Mouse (Mus musculus) forebrain, embryonic 15.5 days (tissue): ENCODE results near the gene Itgae. TPM values are rescaled to one million over a fixed set of nuclear protein-coding genes. Genes with fewer than 3 reads are reported as not detected.

Source experiments
- ATAC-seq: fragments of 200-750 bp; cut with Nextera tagmentation; replicated peaks from 2 replicates; pipeline ENCODE4 v1.8.0; 2017; ENCODE audit warnings: mild to moderate bottlenecking, moderate TSS enrichment, moderate library complexity
- H3K27ac ChIP-seq: fragments of 300-500 bp; sonication (generic); replicated peaks from 2 replicates; pipeline ENCODE4 v1.5.1; 2015; ENCODE audit warnings: mild to moderate bottlenecking, inconsistent platforms
- H3K27me3 ChIP-seq: fragments of 300-500 bp; sonication (generic); 2 replicates; pipeline ENCODE4 v1.6.1; 2015; ENCODE audit warnings: inconsistent platforms
- H3K36me3 ChIP-seq: fragments of 300-500 bp; sonication (generic); 2 replicates; pipeline ENCODE4 v1.6.1; 2015; ENCODE audit warnings: mild to moderate bottlenecking, inconsistent platforms
- H3K4me1 ChIP-seq: fragments of 300-500 bp; sonication (generic); 2 replicates; pipeline ENCODE4 v1.6.1; 2015; ENCODE audit warnings: inconsistent platforms
- H3K4me2 ChIP-seq: fragments of 300-500 bp; sonication (generic); replicated peaks from 2 replicates; pipeline ENCODE4 v1.6.1; 2015; ENCODE audit warnings: mild to moderate bottlenecking, inconsistent platforms
- H3K4me3 ChIP-seq: fragments of 300-500 bp; sonication (generic); 2 replicates; pipeline ENCODE4 v1.5.1; 2015; ENCODE audit warnings: mild to moderate bottlenecking, inconsistent platforms
- H3K9ac ChIP-seq: fragments of 300-500 bp; sonication (generic); replicated peaks from 2 replicates; pipeline ENCODE4 v1.6.1; 2015; ENCODE audit warnings: mild to moderate bottlenecking, inconsistent platforms
- H3K9me3 ChIP-seq: fragments of 300-500 bp; sonication (generic); 2 replicates; pipeline ENCODE4 v1.6.1; 2016; ENCODE audit warnings: inconsistent platforms
- WGBS: fragments of 180-500 bp; shearing (Covaris S2); methylation state at CpG from one replicate; pipeline ENCODE4 v1.1.7; 2015; ENCODE audit warnings: mixed read lengths; 5-methylcytosine and 5-hydroxymethylcytosine counted together
- polyA plus RNA-seq: library from polyadenylated mRNA; unstranded; fragments of >200 nt; fragmentation: Nextera tagmentation; extraction: Ambion mirVana; gene quantifications from 2 replicates; pipeline ENCODE4 v1.2.1, GENCODE M21; 2015

Itgae gene
- polyA plus RNA-seq, 1 experiment from 2014 or later = 0.18 TPM

DNA sequence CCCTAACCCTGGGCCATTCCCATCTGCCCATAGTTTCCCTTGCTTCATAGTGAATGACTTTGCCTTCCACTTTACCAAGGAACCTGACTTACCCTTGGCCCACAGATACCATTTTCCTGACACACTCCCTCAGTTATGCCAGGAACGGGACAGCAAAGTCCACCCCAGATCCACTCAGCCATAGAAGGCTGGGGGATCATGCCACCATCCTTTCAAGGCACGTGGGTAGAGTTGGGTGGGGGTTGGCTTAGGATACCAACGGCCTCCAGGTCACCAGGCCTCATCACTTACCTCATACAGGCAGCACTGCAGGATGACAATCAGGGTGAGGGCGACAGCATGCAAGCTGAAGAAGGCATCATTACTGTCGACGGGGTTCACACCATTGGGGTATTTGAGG lies 96.8 kb downstream of the Itgae start:
- no peaks in the 10 kb centered on the region for H3K9me3 ChIP-seq
- H3K27me3 ChIP-seq = no peaks in the 10 kb centered on the region
- WGBS = 85% methylated on average over 6 of the region's 6 CpGs
- H3K4me2 ChIP-seq = no peak overlapping the region
- peaks cover 69% of the 10 kb centered on the region for H3K36me3 ChIP-seq
- H3K9ac ChIP-seq = no peak overlapping the region
- ATAC-seq = no peak
- H3K27ac ChIP-seq = no peak overlapping the region
- H3K4me1 ChIP-seq = no peaks in the 10 kb centered on the region
- H3K4me3 ChIP-seq = no peak overlapping the region

DNA sequence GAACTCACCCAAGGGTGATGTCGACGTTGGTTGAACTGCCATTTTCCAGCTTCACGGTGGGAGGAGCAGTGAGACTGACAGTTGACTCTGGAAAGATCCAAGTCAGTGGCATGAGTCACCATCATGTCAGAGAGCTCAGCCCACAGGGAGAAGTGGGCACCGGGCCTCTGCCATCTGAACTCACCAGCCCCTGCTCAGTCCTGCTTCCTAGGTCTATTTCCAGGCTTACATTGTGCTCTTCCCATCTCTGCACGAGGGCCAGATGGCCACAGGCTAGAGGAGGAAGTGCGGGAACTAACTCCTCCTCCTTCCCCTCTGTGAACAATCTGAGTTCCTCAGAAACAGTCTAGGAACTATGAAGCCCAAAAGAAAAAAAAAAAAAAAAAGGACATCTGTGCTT lies 102.7 kb downstream of the Itgae start:
- H3K36me3 ChIP-seq = peaks cover 43% of the 10 kb centered on the region
- no peak overlapping the region for H3K4me2 ChIP-seq
- ATAC-seq = no peak
- H3K27me3 ChIP-seq = no peaks in the 10 kb centered on the region
- 85% methylated on average over 6 of the region's 6 CpGs for WGBS
- no peak overlapping the region for H3K9ac ChIP-seq
- no peak overlapping the region for H3K27ac ChIP-seq
- H3K9me3 ChIP-seq = no peaks in the 10 kb centered on the region
- H3K4me1 ChIP-seq = peaks cover 15% of the 10 kb centered on the region
- H3K4me3 ChIP-seq = no peak overlapping the region

DNA sequence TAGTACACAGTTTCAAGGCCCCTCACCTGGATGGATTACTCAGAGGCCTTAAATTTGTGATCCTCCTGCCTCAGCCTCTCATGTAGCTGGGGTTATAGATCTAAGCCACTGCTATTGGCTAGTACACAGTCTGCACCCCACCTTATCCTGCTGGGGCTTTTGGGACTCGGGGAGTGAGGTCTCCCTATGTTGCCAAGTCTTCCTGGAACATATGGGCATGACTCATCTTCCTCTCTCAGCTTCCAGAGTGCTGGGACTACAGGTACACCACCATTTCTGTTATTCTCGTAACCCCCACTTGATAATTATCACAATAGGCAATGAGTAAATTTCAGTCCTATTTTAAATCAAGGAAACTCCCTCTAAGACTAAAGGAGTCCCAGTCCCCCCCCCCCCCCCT lies 104.1 kb downstream of the Itgae start:
- H3K27ac ChIP-seq = no peak overlapping the region
- no peak overlapping the region for H3K9ac ChIP-seq
- H3K36me3 ChIP-seq = peaks cover 30% of the 10 kb centered on the region
- peaks cover 20% of the 10 kb centered on the region for H3K4me1 ChIP-seq
- 66% methylated on average over 2 of the region's 2 CpGs for WGBS
- no peak overlapping the region for H3K4me3 ChIP-seq
- H3K4me2 ChIP-seq = no peak overlapping the region
- no peak for ATAC-seq
- H3K27me3 ChIP-seq = no peaks in the 10 kb centered on the region
- H3K9me3 ChIP-seq = no peaks in the 10 kb centered on the region

Other genes with a start within 250 kb of the Itgae start
- gene Atp2a3, start 129.4 kb upstream of the Itgae start, polyA plus RNA-seq = 0.67 and 0.70 TPM in 2 replicates
- gene P2rx1, start 91.5 kb upstream of the Itgae start, polyA plus RNA-seq = 0.40 and 0.56 TPM in 2 replicates
- gene Camkk1, start 71.6 kb upstream of the Itgae start, polyA plus RNA-seq = 19.6 TPM in 2 replicates
- 10.7 and 11.1 TPM in 2 replicates for gene Ncbp3, start 42.8 kb upstream of the Itgae start, polyA plus RNA-seq
- gene Haspin, start 47.7 kb downstream of the Itgae start, polyA plus RNA-seq = 7.6 and 7.7 TPM in 2 replicates
- 1.0 and 1.3 TPM in 2 replicates for gene P2rx5, start 69.8 kb downstream of the Itgae start, polyA plus RNA-seq
- 131 and 132 TPM in 2 replicates for gene Emc6, start 86.5 kb downstream of the Itgae start, polyA plus RNA-seq
- gene Tax1bp3, start 86.5 kb downstream of the Itgae start, polyA plus RNA-seq = 172 and 173 TPM in 2 replicates
- 17.4 and 21.5 TPM in 2 replicates for gene Ctns, start 108.5 kb downstream of the Itgae start, polyA plus RNA-seq
- gene Shpk, start 108.9 kb downstream of the Itgae start, polyA plus RNA-seq = 1.2 and 1.6 TPM in 2 replicates
- 0.14 TPM in 1 of 2 replicates, not detected in the other for gene Trpv1, start 143.7 kb downstream of the Itgae start, polyA plus RNA-seq
- gene Trpv3, start 176.8 kb downstream of the Itgae start, polyA plus RNA-seq = 0.06 and 0.09 TPM in 2 replicates
- gene Aspa, start 239.0 kb downstream of the Itgae start, polyA plus RNA-seq = 0.54 and 0.57 TPM in 2 replicates
- gene Gm49340, start 239.2 kb downstream of the Itgae start, polyA plus RNA-seq = not detected in 2 replicates
- gene Spata22, start 239.2 kb downstream of the Itgae start, polyA plus RNA-seq = not detected in 2 replicates